Mouse (Mus musculus) E14TG2a.4 (cell line): ENCODE measurements around the gene Olfr1312.

Source experiments
- CTCF ChIP-seq: conservative IDR thresholded peaks from 2 replicates; pipeline ENCODE4 v1.5.1; 2014; ENCODE audit warnings: low read length
- NANOG ChIP-seq: IDR thresholded peaks from 2 replicates; pipeline ENCODE4 v1.6.1; 2014; ENCODE audit warnings: borderline replicate concordance, low read length, mixed read lengths
- POU5F1 ChIP-seq: IDR thresholded peaks from 2 replicates; pipeline ENCODE4 v1.6.1; 2014; ENCODE audit warnings: low read length, borderline replicate concordance

- TF ChIP-seq CTCF (no peak), POU5F1 (no peak), NANOG (no peak)
Measured at GRCm38 (mm10) chr2:112096681-112097080, 46.6 kb upstream of the Olfr1312 start, which contains the start of gene Olfr1314.
